Mouse (Mus musculus): ENCODE measurements at regions not wholly inside any gene's neighbourhood (a gene's known extent, or its start where the extent isn't known, plus 50 kb on each side); places are given as distances from the start of the nearest gene placed in this dataset.
A peak's percentile ranks its signal among the peaks of the same experiment; 100 is the strongest.

- TF ChIP-seq CTCF (IDR thresholded peaks at IDR 0.05; ENCODE audit: low read depth) (no peak), EP300 (IDR thresholded peaks at IDR 0.05; ENCODE audit: low read depth) (no peak)
- H3K4me2 ChIP-seq (ENCODE audit: low read depth) = no peak overlapping the region
- DNase-seq (ENCODE audit: low read depth in 3 of 3, low spot score in 3 of 3) (no peak), ATAC-seq (ENCODE audit: insufficient read depth) (no peak)
- no peaks in the 10 kb centered on the region for H3K36me3 ChIP-seq (replicated peaks; ENCODE audit: control insufficient read depth, insufficient read depth, low read depth)
- 56% methylated on average over 4 of the region's 4 CpGs for WGBS (ENCODE audit: insufficient replicate concordance)
- H3K9me3 ChIP-seq (ENCODE audit: control insufficient read depth, low read length) = no peaks in the 10 kb centered on the region
- H3K4me1 ChIP-seq (replicated peaks; ENCODE audit: control insufficient read depth in 2 of 2, insufficient read depth in 2 of 2, low read length in 1 of 2) = peaks cover 32 to 47% of the 10 kb centered on the region in 2 experiments
- H3K9ac ChIP-seq (replicated peaks) = no peak overlapping the region
- H3K27ac ChIP-seq = no peak overlapping the region
- no peak overlapping the region for H3K4me3 ChIP-seq (ENCODE audit: insufficient read depth in 1 of 2, low read depth in 2 of 2, low read length in 2 of 2)
- H3K27me3 ChIP-seq (ENCODE audit: control insufficient read depth, insufficient read depth, low read length) = no peaks in the 10 kb centered on the region
Measured at GRCm38 (mm10) chr16:29841132-29841531, 223.1 kb upstream of the Hes1 start.

DNA sequence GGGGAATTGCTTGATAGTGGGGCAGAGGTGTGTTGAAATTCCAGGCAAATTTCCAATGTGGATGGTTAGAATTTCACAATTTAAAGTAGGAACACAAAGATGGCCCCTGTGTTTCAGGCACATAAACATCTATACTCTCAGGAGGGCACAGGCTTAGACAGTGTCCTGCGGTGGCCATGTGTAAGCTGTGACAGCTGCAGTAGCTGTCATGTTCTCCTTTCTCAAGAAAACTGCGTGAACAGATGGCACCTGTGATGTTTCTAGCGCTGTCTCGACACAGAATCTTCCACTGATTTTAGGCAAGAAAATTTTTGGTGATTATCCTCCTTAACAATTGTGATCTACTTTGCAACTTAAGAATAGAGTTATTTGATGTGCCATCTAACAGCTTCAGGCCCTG lies 222.1 kb upstream of the Hes1 start:
- Histone ChIP-seq H3K4me2 (ENCODE audit: low read depth) (no peak overlapping the region), H3K36me3 (replicated peaks; ENCODE audit: control insufficient read depth, insufficient read depth, low read depth) (no peaks in the 10 kb centered on the region), H3K9me3 (ENCODE audit: control insufficient read depth, low read length) (no peaks in the 10 kb centered on the region), H3K4me3 (ENCODE audit: insufficient read depth in 1 of 2, low read depth in 2 of 2, low read length in 2 of 2) (no peak overlapping the region), H3K27ac (no peak overlapping the region), H3K4me1 (replicated peaks; ENCODE audit: control insufficient read depth in 2 of 2, insufficient read depth in 2 of 2, low read length in 1 of 2) (peaks cover 39 to 55% of the 10 kb centered on the region in 2 experiments), H3K9ac (replicated peaks) (no peak overlapping the region), H3K27me3 (ENCODE audit: control insufficient read depth, insufficient read depth, low read length) (no peaks in the 10 kb centered on the region)
- WGBS (ENCODE audit: insufficient replicate concordance) = 77% methylated on average over 4 of the region's 4 CpGs
- TF ChIP-seq EP300 (IDR thresholded peaks at IDR 0.05; ENCODE audit: low read depth) (no peak), CTCF (IDR thresholded peaks at IDR 0.05; ENCODE audit: low read depth) (no peak)
- DNase-seq (ENCODE audit: low read depth in 3 of 3, low spot score in 3 of 3) (no peak), ATAC-seq (ENCODE audit: insufficient read depth) (no peak)

DNA sequence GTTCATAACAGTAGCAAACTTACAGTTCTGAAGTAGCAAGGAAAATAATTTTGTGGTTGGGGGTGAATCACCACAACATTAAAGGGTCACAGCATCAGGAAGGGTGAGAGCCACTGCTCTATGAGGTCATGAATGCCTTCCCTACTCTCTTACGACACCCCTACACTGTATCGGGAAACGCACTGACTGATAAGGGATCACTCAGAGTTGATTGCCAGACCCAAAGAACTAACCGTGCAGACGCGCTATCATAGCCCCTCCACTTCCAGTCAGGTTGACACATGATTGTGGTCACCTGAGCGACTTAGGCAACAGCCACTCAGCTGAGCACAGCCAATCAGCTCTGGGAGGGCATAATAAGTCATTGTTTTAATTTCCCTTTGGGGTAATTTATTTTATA lies 220.7 kb upstream of the Hes1 start:
- Histone ChIP-seq H3K9ac (replicated peaks) (no peak overlapping the region), H3K36me3 (replicated peaks; ENCODE audit: control insufficient read depth, insufficient read depth, low read depth) (no peaks in the 10 kb centered on the region), H3K27ac (no peak overlapping the region), H3K27me3 (ENCODE audit: control insufficient read depth, insufficient read depth, low read length) (no peaks in the 10 kb centered on the region), H3K4me2 (ENCODE audit: low read depth) (no peak overlapping the region), H3K4me3 (ENCODE audit: insufficient read depth in 1 of 2, low read depth in 2 of 2, low read length in 2 of 2) (no peak overlapping the region), H3K4me1 (replicated peaks; ENCODE audit: control insufficient read depth in 2 of 2, insufficient read depth in 2 of 2, low read length in 1 of 2) (peaks cover 42 to 63% of the 10 kb centered on the region in 2 experiments), H3K9me3 (ENCODE audit: control insufficient read depth, low read length) (no peaks in the 10 kb centered on the region)
- peak in 2 of 3 experiments; percentile 40 to 57 for DNase-seq (ENCODE audit: low read depth in 3 of 3, low spot score in 3 of 3)
- TF ChIP-seq EP300 (IDR thresholded peaks at IDR 0.05; ENCODE audit: low read depth) = peak; percentile 58
- no peak for TF ChIP-seq CTCF (IDR thresholded peaks at IDR 0.05; ENCODE audit: low read depth)
- WGBS (ENCODE audit: insufficient replicate concordance) = 6% methylated on average over 7 of the region's 7 CpGs
- ATAC-seq (ENCODE audit: insufficient read depth) = peak; percentile 50; the same call in 1 of the 2 replicates

DNA sequence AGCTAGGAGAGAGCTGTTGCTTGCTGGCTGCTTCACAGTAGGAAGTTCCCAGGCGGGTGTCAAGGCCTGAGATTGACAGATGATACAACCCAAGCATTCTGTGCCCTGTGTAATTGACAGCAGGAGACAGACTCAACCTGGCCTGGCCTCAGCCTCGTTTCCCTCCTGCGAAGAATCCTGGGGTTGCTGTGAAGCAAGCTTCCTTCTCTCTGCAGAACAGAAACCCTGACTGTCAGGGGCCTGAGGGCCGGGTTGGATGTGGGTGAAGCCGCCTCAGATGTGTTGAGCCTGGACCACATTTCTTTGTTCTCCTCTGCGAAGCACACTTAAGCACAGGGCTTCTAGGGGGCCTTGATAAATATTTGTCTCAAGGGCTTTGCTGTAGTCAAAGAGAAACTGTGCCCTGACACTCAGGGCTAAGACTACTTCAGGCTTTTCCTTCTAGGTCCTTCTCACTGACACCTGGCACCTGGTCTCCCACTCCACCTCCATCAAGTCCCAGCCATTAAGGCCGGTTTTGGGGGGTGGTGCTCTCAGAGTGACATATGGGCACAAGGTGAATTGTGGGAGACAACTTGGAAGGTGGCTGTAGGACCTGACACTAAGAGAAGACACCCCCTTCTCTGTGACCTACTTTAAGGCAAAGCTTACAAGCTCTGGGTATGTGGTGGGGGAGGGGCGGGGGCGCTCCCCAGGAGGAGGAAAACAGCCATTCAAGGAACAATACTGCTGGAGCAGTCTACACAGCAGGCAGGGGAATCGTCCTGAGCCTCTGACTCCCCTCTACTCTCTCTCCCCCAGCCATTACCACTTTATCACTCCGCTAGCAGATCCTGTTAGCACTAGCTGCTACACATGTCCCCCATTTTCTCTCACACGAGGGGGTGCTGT lies 219.2 kb upstream of the Hes1 start:
- WGBS (ENCODE audit: insufficient replicate concordance) = 38% methylated on average over 12 of the region's 12 CpGs
- Histone ChIP-seq H3K27ac (peak overlapping the region; percentile 49), H3K4me3 (ENCODE audit: insufficient read depth in 1 of 2, low read depth in 2 of 2, low read length in 2 of 2) (no peak overlapping the region), H3K4me2 (ENCODE audit: low read depth) (peak overlapping the region; percentile 44), H3K9ac (replicated peaks) (peak overlapping the region; percentile 29), H3K4me1 (replicated peaks; ENCODE audit: control insufficient read depth in 2 of 2, insufficient read depth in 2 of 2, low read length in 1 of 2) (peaks cover 38 to 59% of the 10 kb centered on the region in 2 experiments), H3K36me3 (replicated peaks; ENCODE audit: control insufficient read depth, insufficient read depth, low read depth) (no peaks in the 10 kb centered on the region), H3K9me3 (ENCODE audit: control insufficient read depth, low read length) (no peaks in the 10 kb centered on the region), H3K27me3 (ENCODE audit: control insufficient read depth, insufficient read depth, low read length) (no peaks in the 10 kb centered on the region)
- ATAC-seq (ENCODE audit: insufficient read depth) = peak; percentile 54
- TF ChIP-seq CTCF (IDR thresholded peaks at IDR 0.05; ENCODE audit: low read depth) (no peak), EP300 (IDR thresholded peaks at IDR 0.05; ENCODE audit: low read depth) (no peak)
- peak in 1 of 3 experiments; percentile 13 for DNase-seq (ENCODE audit: low read depth in 3 of 3, low spot score in 3 of 3)

DNA sequence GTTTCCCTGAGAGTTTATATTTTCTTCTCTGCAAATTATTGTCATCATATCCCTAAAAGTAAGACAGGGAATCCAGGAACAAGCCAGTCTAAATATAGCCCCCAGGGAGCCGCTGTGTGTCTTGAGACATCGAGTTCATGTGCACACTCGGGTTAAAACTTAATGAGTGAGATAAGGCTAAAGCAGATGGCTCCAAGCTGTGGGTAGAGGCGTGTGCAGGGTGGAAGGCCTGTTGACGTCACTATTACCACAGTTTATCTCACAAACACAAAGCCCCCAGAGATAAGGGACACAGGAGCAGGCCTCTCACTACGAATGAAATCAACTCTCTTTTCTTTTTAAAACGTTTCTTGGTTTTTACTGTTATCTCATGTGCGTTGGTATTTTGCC lies 218.6 kb upstream of the Hes1 start:
- 6% methylated on average over 8 of the region's 8 CpGs for WGBS (ENCODE audit: insufficient replicate concordance)
- H3K36me3 ChIP-seq (replicated peaks; ENCODE audit: control insufficient read depth, insufficient read depth, low read depth) = no peaks in the 10 kb centered on the region
- ATAC-seq (ENCODE audit: insufficient read depth) (peak; percentile 89), DNase-seq (ENCODE audit: low read depth in 3 of 3, low spot score in 3 of 3) (peak; percentile 69 to 78 (median 72))
- peak overlapping the region; percentile 60 for H3K27ac ChIP-seq
- H3K4me1 ChIP-seq (replicated peaks; ENCODE audit: control insufficient read depth in 2 of 2, insufficient read depth in 2 of 2, low read length in 1 of 2) = peaks cover 32 to 54% of the 10 kb centered on the region in 2 experiments
- H3K9ac ChIP-seq (replicated peaks) = peak overlapping the region; percentile 29; the same call in 1 of the 2 replicates
- no peak overlapping the region for H3K4me3 ChIP-seq (ENCODE audit: insufficient read depth in 1 of 2, low read depth in 2 of 2, low read length in 2 of 2)
- H3K27me3 ChIP-seq (ENCODE audit: control insufficient read depth, insufficient read depth, low read length) = no peaks in the 10 kb centered on the region
- no peak for TF ChIP-seq CTCF (IDR thresholded peaks at IDR 0.05; ENCODE audit: low read depth)
- TF ChIP-seq EP300 (IDR thresholded peaks at IDR 0.05; ENCODE audit: low read depth) = peak; percentile 76; the same call in 1 of the 2 replicates
- peak overlapping the region; percentile 44 for H3K4me2 ChIP-seq (ENCODE audit: low read depth)
- no peaks in the 10 kb centered on the region for H3K9me3 ChIP-seq (ENCODE audit: control insufficient read depth, low read length)
